Mouse (Mus musculus) frontal cortex, postnatal 14 days (tissue): ENCODE measurements around the gene Art4.
"Not testable (repeated sequence)": the region's sequence is repeated elsewhere in the genome, so short reads cannot be mapped to it uniquely, and the experiment has no call there.

Source experiments
- DNase-seq, 2 experiments: peaks; one replicate each; pipeline ENCODE4 v3.0.0; 2022; ENCODE audit warnings: low spot score in 2 of 2

The Art4 gene

GRCm38 (mm10) chr6:136857186-136857872, at the start of gene Art4:
TSS of gene Art4 (minus strand) at chr6:136857733.
- no peak for DNase-seq

DNA sequence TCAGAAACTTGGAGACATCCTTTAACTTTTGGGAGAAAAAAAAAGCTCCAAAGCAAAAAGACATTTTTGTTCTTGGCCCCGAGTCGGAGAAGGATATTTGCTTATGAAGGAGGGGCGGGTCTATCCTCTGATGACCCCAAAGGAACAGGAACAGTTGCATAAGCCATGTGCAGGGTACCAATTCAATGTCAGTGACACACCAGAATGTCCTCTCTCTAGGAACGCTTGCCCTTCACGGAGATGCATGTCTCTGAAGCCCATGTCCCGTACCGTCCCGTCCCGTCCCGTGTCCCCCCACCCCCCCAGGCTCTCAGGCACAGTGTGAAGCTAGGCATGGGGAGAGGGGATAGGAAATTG, 49.4 kb upstream of the Art4 start:
- no peak for DNase-seq

GRCm38 (mm10) chr6:136906283-136906936, 48.9 kb upstream of the Art4 start:
- DNase-seq = no peak

DNA sequence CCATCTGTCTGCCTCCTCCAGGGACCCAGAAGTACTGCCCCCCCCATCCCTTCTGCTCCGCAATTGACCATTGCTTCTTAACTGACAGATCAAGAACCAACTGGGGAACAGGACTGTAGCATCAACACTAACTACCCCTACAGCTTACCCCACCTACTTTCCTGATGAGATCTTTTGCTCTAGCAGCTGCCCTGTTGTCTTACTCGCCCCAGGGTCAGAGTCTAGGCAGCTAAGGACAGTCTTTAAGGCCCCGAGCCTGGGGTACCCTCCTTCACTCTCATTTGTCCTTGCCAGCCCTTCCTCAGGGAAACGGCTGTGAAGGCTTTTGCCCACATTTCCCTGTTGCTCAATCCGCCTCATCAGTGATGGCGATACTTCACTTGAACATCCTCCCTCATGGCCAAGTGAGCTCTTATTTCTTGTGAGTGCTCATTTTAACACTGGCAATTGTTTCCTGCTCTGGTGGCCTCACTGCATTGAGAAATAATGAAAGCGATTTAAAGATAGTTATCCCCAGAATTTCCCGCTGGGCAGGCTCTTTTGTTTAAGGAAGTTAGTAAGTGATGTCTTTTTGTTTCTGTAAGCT, 46.4 kb upstream of the Art4 start:
- DNase-seq = no peak

DNA sequence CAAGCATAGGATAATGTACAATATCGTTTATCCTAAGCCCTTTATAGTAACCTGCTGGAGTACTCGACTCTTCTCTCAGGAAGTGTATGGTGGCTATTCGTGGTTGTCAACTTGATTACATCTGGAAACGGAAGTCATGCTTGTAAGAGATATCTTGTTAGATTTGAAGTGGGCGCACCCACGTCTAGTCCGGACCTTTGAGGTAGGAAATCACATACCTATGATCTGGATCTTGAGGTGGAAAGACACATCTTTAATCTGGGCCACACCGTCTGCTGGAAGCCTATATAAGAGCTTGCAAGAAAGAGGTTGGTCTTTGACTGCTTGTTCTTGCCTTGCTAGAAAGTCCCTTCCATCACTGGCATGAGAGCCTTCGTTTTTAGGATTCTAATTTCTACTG, 45.0 kb upstream of the Art4 start:
- DNase-seq = no peak

- DNase-seq = no peak
Measured at GRCm38 (mm10) chr6:136901010-136901409, 43.5 kb upstream of the Art4 start.

DNA sequence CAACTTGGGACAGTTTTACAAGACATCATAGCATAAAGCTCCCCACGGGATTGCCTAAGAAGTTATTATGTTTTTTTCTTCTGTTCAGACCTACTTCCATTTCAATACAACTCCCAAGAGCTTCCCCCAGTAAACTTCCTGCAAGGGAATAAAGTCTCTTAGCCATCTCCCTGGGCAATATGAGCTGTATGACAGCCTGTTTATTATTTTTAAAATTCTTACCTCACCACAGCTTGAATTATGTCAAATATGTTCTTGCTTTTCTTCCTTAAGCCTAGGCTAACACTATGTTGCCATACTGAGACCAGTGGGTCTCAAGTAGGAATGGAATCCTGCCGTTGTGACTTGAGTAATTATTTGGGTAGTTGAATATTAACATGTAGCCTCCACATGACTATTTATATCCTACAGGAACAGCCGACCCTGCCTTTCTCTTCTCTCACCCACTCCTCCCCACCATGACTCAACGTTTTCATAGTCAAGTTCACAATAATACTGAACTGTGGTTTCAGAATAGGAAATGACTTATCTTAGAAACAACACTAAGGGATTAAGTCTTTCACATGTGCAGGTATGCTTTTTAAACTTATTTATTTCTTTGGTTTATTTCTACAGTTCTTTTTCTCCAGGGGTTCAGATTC, 43.0 kb upstream of the Art4 start:
- no peak for DNase-seq

GRCm38 (mm10) chr6:136898954-136899353, 41.4 kb upstream of the Art4 start:
- DNase-seq = no peak

DNA sequence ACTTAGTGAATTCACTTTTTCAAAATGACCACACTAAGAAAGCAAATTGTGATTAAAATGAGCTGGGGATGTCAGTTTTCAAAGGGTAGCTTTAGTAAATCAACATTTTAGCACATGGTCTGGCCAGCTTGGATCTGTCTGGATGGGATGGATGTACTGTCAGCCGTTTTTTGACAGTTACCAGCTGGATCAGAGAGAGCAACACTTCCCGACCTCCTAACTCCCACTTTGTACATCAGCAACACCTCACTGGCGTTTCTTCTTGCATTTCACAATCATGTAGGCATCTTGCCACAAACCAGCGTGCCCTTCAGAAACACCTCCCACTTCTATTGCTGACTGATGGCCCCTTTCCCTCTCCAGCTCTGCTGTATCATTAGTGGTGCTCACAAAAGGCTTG, 40.7 kb upstream of the Art4 start:
- no peak for DNase-seq

DNA sequence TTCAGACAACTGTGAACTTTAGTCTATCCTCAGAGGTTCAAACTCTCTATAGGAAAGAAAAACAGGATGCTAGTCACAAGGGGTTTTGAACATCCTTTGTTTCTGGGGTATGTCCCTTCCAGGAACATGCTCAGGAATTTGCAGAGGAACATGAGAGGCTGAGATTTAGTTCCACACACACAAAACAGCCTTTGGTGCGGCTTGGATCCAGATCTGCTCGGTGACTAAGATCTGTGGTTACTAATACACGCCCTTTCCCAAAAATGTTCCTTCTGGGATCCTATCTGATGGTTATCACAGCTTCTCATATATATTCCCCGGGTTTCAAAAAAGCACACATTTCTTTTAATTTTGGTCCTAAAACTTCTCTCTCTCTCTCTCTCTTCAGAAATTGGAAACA, 40.3 kb upstream of the Art4 start:
- no peak for DNase-seq

DNA sequence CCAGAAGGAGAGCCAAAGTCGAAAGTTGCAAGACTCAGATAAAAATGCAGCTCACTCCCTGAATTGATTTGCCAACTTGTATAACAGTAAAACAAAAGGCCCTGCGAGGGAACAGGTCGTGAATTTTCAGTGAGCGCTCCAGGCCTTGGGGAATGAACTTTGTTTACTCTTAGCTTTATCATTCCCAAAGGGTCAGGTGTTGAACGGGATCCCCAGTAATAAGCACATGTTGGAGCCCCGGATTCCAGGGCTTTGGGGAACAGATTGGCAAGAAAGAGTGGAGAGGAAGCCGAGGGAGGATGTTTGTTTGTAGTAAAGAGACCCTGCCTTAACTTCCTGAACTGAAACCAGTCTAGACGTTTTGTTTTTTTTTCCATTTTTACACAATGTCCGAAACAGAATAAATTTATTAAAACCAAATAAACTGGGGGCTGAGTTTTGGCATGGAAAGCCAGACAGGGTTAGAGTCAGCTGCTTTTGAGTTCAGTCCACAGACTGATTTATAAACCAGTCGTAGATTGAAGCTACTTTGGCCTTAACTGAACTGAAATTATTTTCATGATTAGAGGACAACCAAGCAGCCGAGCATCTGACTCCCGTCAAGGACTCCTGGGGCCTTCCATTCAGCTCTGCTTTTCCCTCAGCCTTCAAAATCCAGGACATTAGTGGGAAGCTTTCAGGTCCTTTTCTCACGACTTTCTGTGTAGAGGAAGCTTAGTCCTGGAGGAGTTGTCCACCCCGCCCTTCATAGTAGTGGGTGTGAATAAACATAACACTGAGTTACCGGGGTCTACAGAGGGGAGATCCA, 37.2 kb upstream of the Art4 start:
- no peak for DNase-seq

DNA sequence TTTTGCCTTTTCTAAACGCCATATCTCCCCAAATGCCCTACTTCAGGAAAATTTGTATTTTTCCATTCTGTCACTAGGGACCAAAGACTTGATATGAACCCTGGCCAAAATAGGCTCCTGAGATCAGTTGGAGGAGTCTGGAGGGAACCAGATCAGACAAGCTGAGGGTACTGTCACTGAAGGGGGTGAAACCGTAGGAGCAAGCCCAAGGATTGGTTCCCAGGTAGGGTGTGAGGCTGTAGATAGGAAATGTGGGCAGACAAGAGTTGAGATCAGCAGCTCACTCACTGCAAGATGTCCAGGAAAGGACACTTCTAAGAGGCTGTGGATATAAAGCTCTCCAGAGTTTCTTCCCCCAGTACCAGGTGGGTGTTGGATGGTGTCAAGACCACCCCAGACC, 34.5 kb upstream of the Art4 start:
- no peak for DNase-seq

GRCm38 (mm10) chr6:136889554-136889953, 32.0 kb upstream of the Art4 start:
- no peak for DNase-seq

DNA sequence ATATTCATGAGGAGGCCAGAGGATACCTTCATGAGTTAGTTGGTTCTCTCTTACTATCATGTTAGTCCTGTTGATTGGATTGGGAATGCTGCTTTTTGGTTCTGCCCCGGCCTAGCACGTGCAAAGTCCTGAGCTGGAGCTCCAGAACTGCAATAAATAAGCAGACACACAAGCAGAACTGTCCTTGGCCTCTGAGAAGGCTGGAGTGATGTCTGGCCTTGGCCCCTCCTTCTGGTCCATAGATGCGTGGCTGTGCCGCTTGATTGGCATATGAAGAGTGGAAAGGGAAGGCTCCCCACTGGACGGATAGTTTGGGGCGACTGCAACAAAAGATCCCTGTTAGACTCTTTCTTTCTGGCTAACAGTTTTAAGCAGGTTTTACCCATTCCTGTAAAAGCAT, 31.5 kb upstream of the Art4 start:
- DNase-seq = no peak

DNA sequence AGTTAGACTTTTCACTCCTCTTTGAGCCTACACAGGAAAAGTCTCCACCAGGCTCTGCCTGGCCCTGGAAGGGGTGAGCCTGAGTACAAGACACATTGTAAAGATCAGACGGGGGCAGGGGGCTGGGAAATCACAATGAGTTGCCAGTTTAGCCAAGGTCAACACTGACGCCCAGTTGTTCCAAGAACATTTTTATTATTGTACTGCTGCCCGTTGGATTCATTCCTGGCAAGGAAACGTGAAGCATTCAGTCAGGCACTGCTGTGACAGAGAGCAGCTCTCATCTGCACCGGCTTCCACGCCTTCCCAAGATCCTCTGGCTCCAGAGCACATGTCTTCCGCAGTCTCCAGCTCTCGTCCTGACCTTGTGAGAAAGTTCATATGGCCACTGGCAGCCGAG, 30.3 kb upstream of the Art4 start:
- DNase-seq = no peak

DNA sequence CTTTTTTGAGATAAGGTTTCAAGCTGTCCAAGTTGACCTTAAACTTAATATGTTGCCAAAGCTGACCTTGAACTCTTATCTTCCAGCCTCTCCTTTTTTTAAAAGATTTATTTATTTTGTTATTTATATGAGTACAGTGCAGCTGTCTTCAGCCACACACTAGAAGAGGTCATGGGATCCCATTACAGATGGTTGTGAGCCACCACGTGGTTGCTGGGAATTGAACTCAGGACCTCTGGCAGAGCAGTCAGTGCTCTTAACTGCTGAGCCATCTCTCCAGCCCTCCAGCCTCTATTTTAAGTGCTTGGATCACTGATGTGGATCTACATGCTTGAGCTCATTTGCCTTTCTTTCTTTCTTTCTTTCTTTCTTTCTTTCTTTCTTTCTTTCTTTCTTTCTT, 27.2 kb upstream of the Art4 start:
- not testable (repeated sequence) for DNase-seq

DNA sequence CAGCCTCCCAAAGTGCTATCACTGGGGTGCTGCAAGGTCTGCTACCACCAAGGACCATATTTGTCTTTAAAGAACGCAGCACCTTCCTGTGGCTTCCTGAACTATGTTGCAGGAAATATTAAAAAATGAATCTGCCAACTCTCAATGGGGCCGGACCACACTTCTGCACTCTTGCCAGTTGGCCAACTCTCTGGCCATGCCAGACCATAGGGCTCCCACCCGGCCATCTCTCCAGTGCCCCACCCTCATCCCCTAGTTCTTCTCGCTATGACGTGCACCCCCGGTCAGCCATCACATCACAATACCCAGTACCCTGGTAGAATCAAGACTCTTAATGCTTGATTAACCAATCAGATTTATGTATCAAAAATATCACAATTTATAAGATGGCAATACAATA, 26.4 kb upstream of the Art4 start:
- no peak for DNase-seq

GRCm38 (mm10) chr6:136883431-136883915, 25.9 kb upstream of the Art4 start:
- no peak for DNase-seq

GRCm38 (mm10) chr6:136881678-136882077, 24.1 kb upstream of the Art4 start:
- no peak for DNase-seq

DNA sequence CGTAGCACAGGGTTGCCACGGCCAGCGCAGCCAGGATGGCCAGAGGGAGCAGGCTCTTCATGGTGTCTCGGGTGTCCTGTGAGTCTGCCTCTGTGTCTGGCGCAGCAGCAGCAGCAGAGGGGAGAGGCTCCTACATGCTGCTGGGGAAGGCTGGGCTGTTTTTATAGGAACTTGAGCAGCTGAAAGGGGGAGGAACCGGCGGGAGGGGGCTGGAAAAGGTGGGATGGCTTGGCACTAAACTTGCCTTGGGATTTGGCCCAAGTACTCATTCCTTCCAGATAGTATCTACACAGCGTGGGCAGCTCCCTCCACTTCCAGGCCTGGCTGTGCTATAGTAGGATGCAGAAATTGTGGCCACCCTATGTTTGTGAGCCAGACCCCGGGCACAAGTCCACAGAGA, 18.1 kb upstream of the Art4 start, which contains the start of gene Mgp:
Gene Mgp, minus strand, starts transcription at position 154 of the 400 bp plus-strand sequence.
- DNase-seq = peak in 1 of 2 experiments; percentile 13

DNA sequence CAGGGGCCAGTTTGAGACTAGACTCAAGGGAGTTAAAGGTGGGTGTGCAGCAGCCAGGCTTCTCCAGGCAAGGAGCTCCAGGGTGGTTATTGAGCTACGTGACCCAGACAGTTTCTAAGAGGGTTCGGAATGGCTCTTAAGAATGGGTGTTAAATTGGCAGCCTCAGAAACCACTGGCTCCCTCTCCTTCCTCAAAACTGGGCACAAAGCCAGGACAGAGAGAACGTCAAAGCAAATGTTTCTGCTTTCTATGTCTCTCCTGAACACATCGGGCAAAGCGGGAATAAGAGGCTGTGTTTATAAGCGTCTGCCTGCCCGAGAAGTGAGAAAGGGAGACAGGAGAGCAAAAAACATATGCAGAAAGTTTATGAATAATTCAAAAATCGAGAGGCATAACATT, 17.1 kb upstream of the Art4 start:
- DNase-seq = no peak

GRCm38 (mm10) chr6:136868921-136869320, 11.4 kb upstream of the Art4 start:
- DNase-seq = no peak
